Mouse (Mus musculus) brain, adult 10 weeks (tissue): ENCODE measurements around the gene Spata18. TPM values are rescaled to one million over a fixed set of nuclear protein-coding genes. Genes with fewer than 3 reads are reported as not detected.

Experiments
- polyA plus RNA-seq: library from polyadenylated mRNA; stranded (reverse); fragments of 350-450 nt; fragmentation: Illumina TruSeq; extraction: RNeasy Lipid Tissue Mini Kit (QIAGEN cat#74804); gene quantifications from one replicate; pipeline ENCODE4 v1.2.3, GENCODE M21; 2015; ENCODE audit warnings: low read depth, low replicate concordance

Gene Spata18
- 2.2 TPM for polyA plus RNA-seq

DNA sequence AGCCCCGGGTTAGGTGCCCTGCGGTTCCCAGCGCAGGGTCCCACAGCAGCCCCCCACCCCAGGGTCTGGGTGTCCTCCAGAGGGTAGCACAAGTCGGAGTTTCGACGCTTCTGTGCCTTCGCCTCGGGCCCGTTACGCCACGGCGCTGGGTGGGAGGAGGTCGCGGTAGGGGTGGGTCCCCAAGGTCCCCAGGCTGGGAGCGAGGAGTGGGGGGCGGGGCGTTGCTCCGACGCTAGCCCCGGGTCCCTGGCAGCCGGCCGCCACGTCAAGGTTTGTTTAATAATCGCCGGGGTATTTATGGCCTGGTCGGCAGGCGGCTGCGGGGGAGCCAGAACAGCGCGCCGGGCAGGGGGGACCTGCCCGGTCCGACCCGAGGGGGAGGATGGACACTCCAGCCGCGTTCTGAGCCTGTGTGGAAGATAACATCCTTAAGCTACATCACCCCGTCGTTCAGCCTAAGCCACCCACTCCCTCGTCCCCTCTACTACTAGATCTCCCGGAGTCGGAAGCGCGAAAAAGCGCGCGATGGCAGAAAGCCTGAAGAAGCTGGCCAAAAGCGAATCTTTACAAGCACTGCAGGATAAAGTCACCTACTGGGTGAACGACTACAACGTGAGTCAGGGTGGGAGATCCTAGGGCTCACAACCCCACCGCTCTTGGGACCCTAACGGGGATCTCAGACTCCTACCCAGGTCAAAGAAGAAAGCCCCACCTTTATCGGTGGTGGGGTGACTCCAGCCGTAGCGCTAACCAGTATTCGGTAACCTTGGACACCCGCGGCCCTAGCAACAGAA is at the start of gene Spata18:
Gene Spata18, plus strand, starts transcription at position 319 of the 794 bp plus-strand sequence.

GRCm38 (mm10) chr5:73632291-73632690 is 18.9 kb upstream of the Spata18 start, which contains the start of gene Lrrc66:
Lrrc66 (minus strand) TSS chr5:73632526.

GRCm38 (mm10) chr5:73647261-73647900 is 3.8 kb upstream of the Spata18 start, which contains the start of gene Sgcb:
Sgcb (minus strand) TSS chr5:73647790.

Other genes with a start within 250 kb of the Spata18 start
- gene Cwh43, start 245.3 kb upstream of the Spata18 start, polyA plus RNA-seq, result 1.7 TPM
- 78.7 TPM for gene Dcun1d4, start 170.4 kb upstream of the Spata18 start, polyA plus RNA-seq
- gene Lrrc66, start 18.9 kb upstream of the Spata18 start, polyA plus RNA-seq, result not detected
- 48.3 TPM for gene Sgcb, start 3.6 kb upstream of the Spata18 start, polyA plus RNA-seq